ENCODE assay signal across 11 mouse cellular contexts in the genomic region with DNA sequence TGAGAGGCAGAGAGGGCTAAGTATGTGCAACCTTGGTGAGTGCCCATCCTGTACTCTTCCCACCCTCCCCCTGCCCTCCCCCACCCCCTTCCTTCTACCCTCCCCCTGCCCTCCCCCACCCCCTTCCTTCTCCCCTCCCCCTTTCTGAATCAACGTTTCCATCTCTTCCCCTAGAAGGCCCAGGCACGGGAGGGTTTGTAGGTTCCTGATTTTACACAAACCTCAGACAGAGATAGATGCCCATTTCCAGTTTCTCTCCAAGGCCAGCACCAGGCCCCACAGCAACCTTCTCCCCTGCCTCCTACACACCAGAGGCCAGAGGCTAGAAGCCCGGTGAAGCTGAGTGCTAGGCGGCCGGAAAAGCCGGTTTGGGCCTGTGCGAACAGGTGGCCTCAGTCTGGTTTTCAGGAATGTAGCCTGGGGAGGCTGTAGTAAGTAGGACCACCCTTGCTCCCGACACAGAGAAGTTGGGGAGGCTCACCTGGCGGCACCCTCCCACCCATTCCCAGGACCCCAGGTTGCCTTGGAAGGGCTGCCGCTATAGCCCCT. TPM values are rescaled to one million over a fixed set of nuclear protein-coding genes. Genes with fewer than 3 reads are reported as not detected.
DNase-seq lines count a peak whose midpoint lies in the region; ATAC-seq and TF ChIP-seq lines count a peak whose summit lies in the region.
"Had no signal": no experiment of that assay in that cellular context is flagged by ENCODE, and none has a peak within 500 bp of the region (broad histone marks: within the 10 kb centered on the region; RNA-seq: fewer than 3 reads in every experiment).

No protein-coding gene starts in this region.

- intact Hi-C loops in left cerebral cortex, postnatal 25 days (cut with DNase I) = no loop called here

- TF ChIP-seq CTCF in kidney, postnatal 0 days (IDR thresholded peaks at IDR 0.05; ENCODE audit: low read depth) = no peak

- peak overlapping the region; percentile 60 for H3K27ac ChIP-seq in kidney, postnatal 0 days

- H3K4me3 ChIP-seq in kidney, postnatal 0 days (replicated peaks; ENCODE audit: low read depth, low read length) = no peak overlapping the region
- peak overlapping the region; percentile 84 for H3K4me3 ChIP-seq in megakaryocyte, embryonic 14.5 days (replicated peaks)

- no peaks in the 10 kb centered on the region for H3K9me3 ChIP-seq in kidney, postnatal 0 days (replicated peaks; ENCODE audit: low read length)
- H3K9me3 ChIP-seq in megakaryocyte, embryonic 14.5 days = peaks cover 4% of the 10 kb centered on the region; the same call in 1 of the 2 replicates

- no peak overlapping the region for H3K4me2 ChIP-seq in kidney, postnatal 0 days (ENCODE audit: low read length)
- H3K4me2 ChIP-seq: heart, embryonic 11.5 days had no signal

- H3K36me3 ChIP-seq in kidney, postnatal 0 days (ENCODE audit: insufficient read depth, low read length) = no peaks in the 10 kb centered on the region
- peaks cover 19% of the 10 kb centered on the region for H3K36me3 ChIP-seq in megakaryocyte, embryonic 14.5 days (replicated peaks; ENCODE audit: low read length)

- H3K27me3 ChIP-seq in kidney, postnatal 0 days (ENCODE audit: insufficient read depth, low read length) = no peaks in the 10 kb centered on the region
- H3K27me3 ChIP-seq in megakaryocyte, embryonic 14.5 days (replicated peaks) = no peaks in the 10 kb centered on the region

- 0 out of 2 replicates have a peak overlapping the region, but pooled peaks have one; percentile 31 for H3K9ac ChIP-seq in kidney, postnatal 0 days (ENCODE audit: low read depth, low read length)

- H3K4me1 ChIP-seq in kidney, postnatal 0 days (replicated peaks; ENCODE audit: insufficient read depth, low read length) = peaks cover 8% of the 10 kb centered on the region; the same call in 1 of the 2 replicates
- peaks cover 97% of the 10 kb centered on the region for H3K4me1 ChIP-seq in megakaryocyte, embryonic 14.5 days

- ATAC-seq in kidney, postnatal 0 days (replicated peaks; ENCODE audit: low FRiP score, low read depth) = no peak
- ATAC-seq in megakaryocyte-erythroid progenitor cell, adult 5-6 weeks (replicated peaks; ENCODE audit: low FRiP score, low TSS enrichment, poor library complexity, severe bottlenecking) = no peak
- ATAC-seq: forebrain, embryonic 14.5 days had no signal

- 34% methylated on average over 9 of the region's 10 CpGs for WGBS in kidney, postnatal 0 days

- peak; percentile 50 for DNase-seq in kidney, adult 11 months
- DNase-seq in kidney, adult 18-20 months = no peak
- DNase-seq in R1 (ENCODE audit: low read depth, low spot score) = peak; percentile 60
- DNase-seq in kidney, postnatal 0 days (ENCODE audit: low spot score) = no peak
- DNase-seq in spleen, postnatal 10 days (ENCODE audit: low spot score in 2 of 2) = no peak
- DNase-seq in left cerebral cortex, postnatal 25 days (ENCODE audit: low spot score in 2 of 2) = no peak
- DNase-seq: cerebellum, postnatal 10 days had no signal

RNA-seq across cellular contexts. Expression of a gene that starts 48.3 kb away (rescaled TPM):
- 9.4 and 10.2 TPM in 2 replicates for polyA plus RNA-seq in kidney, postnatal 0 days (2015; fragmentation: Nextera tagmentation; extraction: Ambion mirVana)
- 11.6 and 15.8 TPM in 2 replicates for polyA plus RNA-seq in megakaryocyte, embryonic 14.5 days (2012; ENCODE audit: insufficient read depth, low replicate concordance)
- 10 to 100 TPM; 10.5 to 11.9 TPM for total RNA-seq in left cerebral cortex, postnatal 25 days (2021)
- 1.4 and 2.4 TPM in 2 replicates for total RNA-seq in megakaryocyte-erythroid progenitor cell, adult 5-6 weeks (2014; fragmentation: Nextera tagmentation)
- 1.1 and 2.1 TPM in 2 replicates for total RNA-seq in megakaryocyte-erythroid progenitor cell, adult 5-6 weeks (2017)

Comparison
In these comparisons a context has a peak if more than half of its experiments do, and no peak if none do; other contexts are left out.
1. DNase-seq: peak in kidney, adult 11 months (single experiment) and R1 (single experiment); none in kidney, adult 18-20 months (single experiment), kidney, postnatal 0 days (single experiment), spleen, postnatal 10 days (0 of 2) and left cerebral cortex, postnatal 25 days (0 of 2).